Mouse (Mus musculus) erythroblast, adult 5-6 weeks (primary cell): ENCODE data around the gene Galntl6. TPM values are rescaled to one million over a fixed set of nuclear protein-coding genes. Genes with fewer than 3 reads are reported as not detected.

ENCODE experiments used
- ATAC-seq: replicated peaks from 2 replicates; pipeline ENCODE4 v1.8.0; 2016; ENCODE audit warnings: moderate number of reproducible peaks, mild to moderate bottlenecking, moderate TSS enrichment, inconsistent platforms; ENCODE audit not compliant: poor library complexity, low FRiP score, severe bottlenecking
- total RNA-seq, 2 experiments: library from RNA; stranded (forward) in 1 of 2; stranded (reverse) in 1 of 2; fragments of 150-400 nt in 1 of 2; fragments of 200-764, 138-1000 nt in 1 of 2; gene quantifications; 2 replicates each; pipeline versions ENCODE4 v1.2.3 to v1.2.4; 2015 to 2017; ENCODE audit warnings: low replicate concordance in 2 of 2

Gene Galntl6
- total RNA-seq, 2 experiments from 2014 or later: not detected

GRCm38 (mm10) chr8:57737281-57737680, 1175.2 kb downstream of the Galntl6 start:
- no peak for ATAC-seq

DNA sequence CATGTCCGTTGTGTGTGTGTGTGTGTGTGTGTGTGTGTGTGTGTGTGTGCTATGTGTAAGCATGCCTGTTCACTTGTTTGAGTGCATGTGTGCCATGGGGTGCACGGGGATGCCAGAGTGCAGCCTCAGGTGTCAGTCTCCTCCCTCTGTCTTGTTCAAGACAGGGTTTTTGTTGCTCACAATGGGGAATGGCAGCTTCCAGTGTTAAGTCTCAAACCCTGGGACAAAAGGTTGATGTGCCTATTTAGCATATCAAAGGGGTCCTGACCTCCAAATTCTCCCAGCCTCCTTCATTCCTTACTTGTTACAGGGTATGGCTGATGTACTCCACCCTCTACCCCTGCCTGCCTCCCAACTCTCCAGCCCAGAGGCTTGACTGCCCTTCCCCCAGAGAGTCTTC, 1179.6 kb downstream of the Galntl6 start:
- ATAC-seq: no peak

- no peak for ATAC-seq
Observed at GRCm38 (mm10) chr8:57731666-57732065, 1180.8 kb downstream of the Galntl6 start.

DNA sequence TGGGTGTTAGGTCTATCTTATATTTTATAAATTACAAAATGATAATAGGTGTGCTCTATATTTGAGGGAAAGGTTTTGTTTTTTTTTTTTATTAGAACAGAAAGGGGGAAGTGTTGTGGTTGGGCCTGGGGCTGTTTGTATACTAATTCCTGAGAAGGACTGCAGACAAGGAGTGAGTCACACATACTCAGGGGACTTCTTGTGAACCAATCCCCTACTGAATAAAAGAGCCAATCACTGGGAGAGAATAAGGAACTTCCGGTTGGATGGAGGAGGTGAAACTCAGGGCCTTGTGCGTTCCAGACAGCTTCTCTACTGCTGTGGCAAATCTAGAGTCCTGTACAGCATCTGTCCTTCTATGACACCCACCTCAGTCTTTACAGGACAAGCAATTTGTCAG, 1184.2 kb downstream of the Galntl6 start:
- ATAC-seq: no peak

GRCm38 (mm10) chr8:57724843-57725627, 1187.4 kb downstream of the Galntl6 start:
- no peak for ATAC-seq

Other genes with a start within 250 kb of the Galntl6 start
- gene BC030500, start 885 bp downstream of the Galntl6 start, total RNA-seq (2015; ENCODE audit: low replicate concordance): not detected in 2 replicates
- not detected in 2 replicates for gene BC030500, start 885 bp downstream of the Galntl6 start, total RNA-seq (2017; ENCODE audit: low replicate concordance)